Mouse (Mus musculus): ENCODE results near the gene Ly6g6f. TPM values are rescaled to one million over a fixed set of nuclear protein-coding genes. Genes with fewer than 3 reads are reported as not detected.
A peak's percentile ranks its signal among the peaks of the same experiment; 100 is the strongest.

The Ly6g6f gene
- polyA plus RNA-seq, 1 experiment, result 0.84 TPM

GRCm38 (mm10) chr17:35096597-35096996 is 11.2 kb upstream of the Ly6g6f start:
- WGBS, result 90% methylated on average over 12 of the region's 12 CpGs
- peaks cover 4% of the 10 kb centered on the region for H3K4me1 ChIP-seq (ENCODE audit: control insufficient read depth, insufficient read depth, low read length)
- no peak for DNase-seq
- TF ChIP-seq POLR2A (IDR thresholded peaks at IDR 0.05; ENCODE audit: borderline replicate concordance, extremely low read depth, low read depth, low read length), result no peak
- no peak for TF ChIP-seq CTCF (IDR thresholded peaks at IDR 0.05; ENCODE audit: insufficient read depth, low read length)
- no peak overlapping the region for H3K4me3 ChIP-seq (replicated peaks; ENCODE audit: extremely low read depth, low read depth, low read length)

DNA sequence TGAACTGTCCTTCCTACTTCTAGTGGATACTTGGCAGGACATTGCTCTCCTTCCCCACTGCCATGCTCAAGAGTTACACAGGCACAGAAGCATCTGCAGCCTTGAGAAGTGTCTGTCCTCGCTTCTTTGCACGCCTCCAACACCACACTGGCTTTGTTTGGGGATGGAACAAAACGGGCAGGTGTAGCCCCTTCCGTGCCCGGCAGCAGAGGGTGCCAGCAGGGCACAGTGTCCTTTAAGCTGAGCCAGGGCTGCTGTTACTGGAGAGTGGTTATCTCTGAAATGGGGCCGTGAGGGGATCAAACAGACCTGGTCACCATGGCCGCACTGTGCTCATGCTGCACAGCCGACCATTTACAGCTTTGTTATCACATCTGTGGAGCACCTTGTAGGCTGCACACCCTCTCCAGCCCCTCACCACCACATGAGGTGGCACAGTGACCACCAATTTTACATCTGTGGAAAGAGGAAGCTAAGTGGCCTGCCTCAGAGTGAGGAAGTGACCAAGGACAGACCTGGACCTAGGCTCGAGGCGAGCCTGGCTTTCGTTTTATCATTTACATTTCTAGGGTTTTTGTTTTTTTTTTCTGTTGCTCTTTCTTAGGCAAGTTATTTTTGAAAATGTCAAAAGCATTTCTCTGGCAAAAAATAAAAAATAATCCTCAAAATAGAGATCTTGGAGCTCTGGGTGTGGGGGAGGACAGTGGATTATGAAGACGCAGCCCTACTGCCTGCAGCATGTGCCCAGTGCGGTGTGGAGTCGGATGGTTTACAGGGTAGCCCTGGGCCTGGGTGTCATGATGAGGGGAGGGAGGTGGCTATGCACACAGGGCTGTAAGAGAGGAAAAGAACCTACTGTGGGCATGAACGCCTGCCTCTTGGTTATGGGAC is 9.3 kb upstream of the Ly6g6f start:
- WGBS, result 88% methylated on average over 15 of the region's 15 CpGs
- Histone ChIP-seq H3K4me1 (ENCODE audit: control insufficient read depth, insufficient read depth, low read length) (peaks cover 11% of the 10 kb centered on the region), H3K4me3 (replicated peaks; ENCODE audit: extremely low read depth, low read depth, low read length) (no peak overlapping the region)
- TF ChIP-seq POLR2A (IDR thresholded peaks at IDR 0.05; ENCODE audit: borderline replicate concordance, extremely low read depth, low read depth, low read length), result no peak
- TF ChIP-seq CTCF (IDR thresholded peaks at IDR 0.05; ENCODE audit: insufficient read depth, low read length), result no peak
- no peak for DNase-seq

DNA sequence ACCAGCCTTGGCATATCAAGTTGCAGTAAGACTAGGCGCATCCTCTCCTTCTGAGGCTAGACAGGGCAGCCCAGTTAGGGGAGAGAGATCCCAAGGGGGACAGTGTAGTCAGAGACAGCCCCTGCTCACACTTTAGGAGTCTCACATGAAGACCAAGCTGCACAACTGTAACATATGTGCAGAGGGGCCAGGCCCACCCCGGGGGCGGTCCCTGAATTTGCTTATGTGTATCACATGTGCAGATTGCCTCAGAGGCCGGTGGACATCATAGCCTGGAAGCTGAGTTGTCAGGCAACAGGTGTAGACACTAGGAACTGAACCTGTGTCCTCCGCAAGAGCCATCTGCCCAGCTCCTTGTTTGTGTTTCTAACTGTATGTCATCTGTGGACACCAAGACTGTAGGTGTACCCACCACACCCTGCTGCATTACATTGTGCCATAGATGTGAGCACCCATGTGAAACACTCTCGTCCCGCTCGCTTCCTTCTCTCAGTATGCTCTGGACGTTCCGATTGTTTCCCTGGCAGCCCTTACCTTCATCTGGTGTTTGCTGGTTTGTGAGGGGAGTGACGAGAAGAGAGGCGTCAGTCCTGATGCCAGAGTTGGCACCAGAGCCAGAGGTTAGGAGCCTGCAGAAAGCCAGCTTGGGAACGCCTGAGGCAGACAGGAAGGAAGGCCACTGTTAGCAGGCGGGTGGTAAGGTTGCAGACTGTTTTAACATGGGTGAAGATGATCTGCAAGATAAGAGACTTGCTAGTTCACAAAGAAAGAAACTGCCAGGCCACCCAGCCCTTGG is 7.2 kb upstream of the Ly6g6f start:
- no peak for TF ChIP-seq CTCF (IDR thresholded peaks at IDR 0.05; ENCODE audit: insufficient read depth, low read length)
- TF ChIP-seq POLR2A (IDR thresholded peaks at IDR 0.05; ENCODE audit: borderline replicate concordance, extremely low read depth, low read depth, low read length), result no peak
- no peak overlapping the region for H3K4me3 ChIP-seq (replicated peaks; ENCODE audit: extremely low read depth, low read depth, low read length)
- no peak for DNase-seq
- 69% methylated on average over 14 of the region's 14 CpGs for WGBS
- H3K4me1 ChIP-seq (ENCODE audit: control insufficient read depth, insufficient read depth, low read length), result peaks cover 11% of the 10 kb centered on the region

DNA sequence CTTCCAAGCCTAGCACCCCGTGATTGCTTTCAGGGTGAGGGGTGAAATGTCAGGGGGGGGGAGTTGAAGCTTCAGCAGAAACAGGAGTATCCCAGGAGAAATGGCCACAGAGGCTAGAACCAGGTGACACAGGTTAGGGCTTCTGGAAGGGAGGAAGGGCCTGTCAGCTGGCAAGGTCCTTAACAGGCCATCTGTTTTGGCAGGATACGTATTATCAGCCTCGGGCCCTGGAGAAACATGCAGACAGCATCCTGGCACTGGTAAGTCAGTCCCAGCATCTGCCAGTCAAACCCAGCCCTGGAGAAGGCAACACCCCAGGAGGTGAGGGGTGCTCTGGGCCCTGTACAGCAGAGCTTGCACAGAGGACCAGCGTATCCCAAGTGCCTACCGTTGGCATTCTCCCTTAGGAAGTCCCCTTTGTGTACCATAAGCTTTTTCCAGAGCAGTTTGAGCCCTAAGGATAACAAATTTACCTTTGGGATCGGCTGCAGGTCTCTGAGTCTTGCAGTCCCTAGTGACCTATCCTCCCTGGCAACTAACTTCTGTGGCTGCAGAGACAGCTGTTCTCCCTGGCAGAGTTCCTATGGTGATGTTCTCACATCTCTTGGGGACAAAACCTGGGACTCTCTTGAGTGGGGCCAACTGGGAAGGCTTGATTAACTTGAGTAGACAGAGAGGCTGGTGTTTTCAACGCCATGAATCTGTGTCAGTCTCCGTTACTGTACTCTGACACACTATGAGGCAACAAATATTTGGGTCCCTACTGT is 4.9 kb upstream of the Ly6g6f start:
- DNase-seq, result peak; percentile 29
- Histone ChIP-seq H3K4me1 (ENCODE audit: control insufficient read depth, insufficient read depth, low read length) (peaks cover 11% of the 10 kb centered on the region), H3K4me3 (replicated peaks; ENCODE audit: extremely low read depth, low read depth, low read length) (peak overlapping the region; percentile 52)
- TF ChIP-seq POLR2A (IDR thresholded peaks at IDR 0.05; ENCODE audit: borderline replicate concordance, extremely low read depth, low read depth, low read length) (no peak), CTCF (IDR thresholded peaks at IDR 0.05; ENCODE audit: insufficient read depth, low read length) (no peak)
- 42% methylated on average over 8 of the region's 8 CpGs for WGBS

DNA sequence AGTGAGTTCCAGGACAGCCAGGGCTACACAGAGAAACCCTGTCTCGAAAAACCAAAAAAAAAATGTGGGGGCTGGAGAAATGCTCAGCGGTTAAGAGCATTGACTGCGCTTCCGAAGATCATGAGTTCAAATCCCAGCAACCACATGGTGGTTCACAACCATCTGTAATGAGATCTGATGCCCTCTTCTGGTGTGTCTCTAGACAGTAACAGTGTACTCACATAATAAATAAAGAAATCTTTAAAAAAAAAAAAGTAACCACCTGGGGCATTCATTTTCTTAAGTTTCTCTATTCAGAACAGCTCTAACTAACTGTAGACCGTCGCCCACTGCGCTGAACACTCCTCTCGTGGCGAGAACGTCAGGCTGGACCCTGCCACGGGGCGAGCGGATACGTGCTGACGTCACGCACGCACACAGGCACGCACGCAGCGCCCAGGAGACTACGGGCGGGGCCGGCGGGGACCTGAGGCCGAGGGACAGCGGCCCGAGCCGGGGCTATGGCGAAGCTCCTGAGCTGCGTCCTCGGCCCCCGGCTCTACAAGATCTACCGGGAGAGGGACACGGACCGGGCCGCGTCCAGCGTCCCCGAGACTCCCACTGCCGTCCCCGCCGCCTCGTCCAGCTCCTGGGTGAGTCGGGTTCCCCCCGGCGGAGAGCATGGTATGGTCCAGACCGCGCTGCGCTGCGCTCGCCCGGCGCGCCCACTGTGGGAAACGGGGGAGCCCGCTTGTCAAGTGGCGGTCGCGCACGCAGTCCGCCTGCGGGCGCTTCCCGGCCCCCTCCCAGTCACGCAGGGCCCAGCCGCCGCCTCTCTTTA is 3.6 kb upstream of the Ly6g6f start, which contains the start of gene Abhd16a:
Abhd16a (plus strand) TSS at position 439 of the 820 bp plus-strand sequence.
- peaks cover 11% of the 10 kb centered on the region for H3K4me1 ChIP-seq (ENCODE audit: control insufficient read depth, insufficient read depth, low read length)
- 3% methylated on average over 67 of the region's 67 CpGs for WGBS
- peak; percentile 94 for DNase-seq
- TF ChIP-seq POLR2A (IDR thresholded peaks at IDR 0.05; ENCODE audit: borderline replicate concordance, extremely low read depth, low read depth, low read length), result peak; percentile 87; the same call in 1 of the 2 replicates
- TF ChIP-seq CTCF (IDR thresholded peaks at IDR 0.05; ENCODE audit: insufficient read depth, low read length), result no peak
- H3K4me3 ChIP-seq (replicated peaks; ENCODE audit: extremely low read depth, low read depth, low read length), result peak within 1 kb of the TSS; percentile 95

DNA sequence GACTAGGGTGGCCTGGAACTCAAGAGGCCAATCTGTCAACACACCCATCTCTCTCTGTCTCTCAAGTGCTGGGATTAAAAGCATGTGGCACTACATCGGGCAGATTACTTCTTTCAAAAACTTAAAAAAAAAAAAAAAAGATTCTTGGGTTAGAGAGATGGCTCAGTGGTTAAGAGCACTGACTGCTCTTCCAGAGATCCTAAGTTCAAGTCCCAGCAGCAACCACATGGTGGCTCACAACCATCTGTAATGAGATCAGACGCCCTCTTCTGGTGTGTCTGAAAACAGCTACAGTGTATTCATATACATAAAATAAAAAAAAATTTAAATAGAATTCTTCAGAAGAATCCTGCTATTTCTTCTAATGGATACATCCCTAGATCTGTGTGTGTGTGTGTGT is 2.7 kb upstream of the Ly6g6f start:
- no peak overlapping the region for H3K4me3 ChIP-seq (replicated peaks; ENCODE audit: extremely low read depth, low read depth, low read length)
- no peak for DNase-seq
- H3K4me1 ChIP-seq (ENCODE audit: control insufficient read depth, insufficient read depth, low read length), result peaks cover 11% of the 10 kb centered on the region
- TF ChIP-seq POLR2A (IDR thresholded peaks at IDR 0.05; ENCODE audit: borderline replicate concordance, extremely low read depth, low read depth, low read length) (no peak), CTCF (IDR thresholded peaks at IDR 0.05; ENCODE audit: insufficient read depth, low read length) (no peak)
- WGBS, result 30% methylated on average over 2 of the region's 2 CpGs

- no peak for DNase-seq
- Histone ChIP-seq H3K4me1 (ENCODE audit: control insufficient read depth, insufficient read depth, low read length) (no peaks in the 10 kb centered on the region), H3K4me3 (replicated peaks; ENCODE audit: extremely low read depth, low read depth, low read length) (no peak overlapping the region)
- 62% methylated on average over 3 of the region's 3 CpGs for WGBS
- TF ChIP-seq CTCF (IDR thresholded peaks at IDR 0.05; ENCODE audit: insufficient read depth, low read length) (no peak), POLR2A (IDR thresholded peaks at IDR 0.05; ENCODE audit: borderline replicate concordance, extremely low read depth, low read depth, low read length) (no peak)
These were observed 1.4 kb downstream of the Ly6g6f start for GRCm38 (mm10) chr17:35083929-35084497.

All from lung, adult 2 months (tissue).